Mouse (Mus musculus) ES-E14 (cell line): ENCODE data around the gene Lcmt2. TPM values are rescaled to one million over a fixed set of nuclear protein-coding genes. Genes with fewer than 3 reads are reported as not detected.
A peak's percentile ranks its signal among the peaks of the same experiment; 100 is the strongest.

Source experiments
- DNase-seq: peaks from one replicate; pipeline ENCODE4 v3.0.0-alpha.2; 2013; ENCODE audit warnings: low read depth, low spot score
- H3K27ac ChIP-seq: 2 replicates; pipeline ENCODE4 v1.5.1; 2012; ENCODE audit warnings: low read depth, mild to moderate bottlenecking, low read length, moderate library complexity, mixed read lengths; ENCODE audit not compliant: poor library complexity, insufficient read depth, severe bottlenecking
- H3K36me3 ChIP-seq: 2 replicates; pipeline ENCODE4 v1.6.1; 2012; ENCODE audit warnings: mild to moderate bottlenecking, low read length, moderate library complexity, mixed read lengths; ENCODE audit not compliant: control insufficient read depth, poor library complexity, insufficient read depth, severe bottlenecking
- H3K4me1 ChIP-seq, 2 experiments: fragments of 150-350 bp in 1 of 2; sonication (generic) in 1 of 2; 2 replicates each; pipeline ENCODE4 v1.6.1; 2012; ENCODE audit warnings: low read length in 2 of 2, mild to moderate bottlenecking in 1 of 2, mixed read lengths in 1 of 2; ENCODE audit not compliant: control insufficient read depth in 2 of 2, insufficient read depth in 2 of 2, poor library complexity in 1 of 2
- H3K4me3 ChIP-seq, 2 experiments: fragments of 150-350 bp in 1 of 2; sonication (generic) in 1 of 2; 2 replicates each; pipeline ENCODE4 v1.5.1; 2012; ENCODE audit warnings: low read length in 2 of 2, low read depth in 1 of 2, mild to moderate bottlenecking in 1 of 2, mixed read lengths in 1 of 2; ENCODE audit not compliant: insufficient read depth in 1 of 2, poor library complexity in 1 of 2, severe bottlenecking in 1 of 2
- H3K9ac ChIP-seq: 2 replicates; pipeline ENCODE4 v1.6.1; 2012; ENCODE audit warnings: low read depth, mild to moderate bottlenecking, low read length, mixed read lengths; ENCODE audit not compliant: poor library complexity, insufficient read depth, severe bottlenecking
- H3K9me3 ChIP-seq: fragments of 150-350 bp; sonication (generic); 2 replicates; pipeline ENCODE4 v1.6.1; 2012; ENCODE audit warnings: low read depth, mild to moderate bottlenecking, low read length; ENCODE audit not compliant: control insufficient read depth, insufficient read depth
- CHD2 ChIP-seq: IDR thresholded peaks from 2 replicates; pipeline ENCODE4 v1.6.1; 2014; ENCODE audit warnings: mild to moderate bottlenecking, low read depth, low read length, inconsistent platforms
- HCFC1 ChIP-seq: IDR thresholded peaks from 2 replicates; pipeline ENCODE4 v1.6.1; 2012; ENCODE audit warnings: low read length, inconsistent platforms, borderline replicate concordance; ENCODE audit not compliant: insufficient read depth
- MAFK ChIP-seq: IDR thresholded peaks from 2 replicates; pipeline ENCODE4 v1.6.1; 2014; ENCODE audit warnings: mild to moderate bottlenecking, low read depth, low read length, inconsistent platforms; ENCODE audit not compliant: insufficient read depth
- ZC3H11A ChIP-seq: IDR thresholded peaks from 2 replicates; pipeline ENCODE4 v1.6.1; 2012; ENCODE audit warnings: low read depth, mild to moderate bottlenecking, inconsistent platforms, low read length, borderline replicate concordance
- ZNF384 ChIP-seq: IDR thresholded peaks from 2 replicates; pipeline ENCODE4 v1.6.1; 2012; ENCODE audit warnings: low read depth, low read length, inconsistent platforms
- in situ Hi-C, 2 experiments: fragments of 600-800 bp; cut with MboI; formaldehyde crosslinking; loops; one replicate each; pipeline ENCODE4 v1.15.1; 2025; ENCODE audit warnings: low sequenced_read_pairs in 2 of 2, inconsistent platforms in 1 of 2; ENCODE audit not compliant: unreplicated experiment in 2 of 2
- total RNA-seq: library from RNA; depleted of rRNA; stranded (reverse); fragments of 300-350 nt; gene quantifications from 2 replicates; pipeline ENCODE4 v1.2.3, GENCODE M21; 2012

Lcmt2 gene
- total RNA-seq, 1 experiment = 12.5 TPM

- peaks cover 11% of the 10 kb centered on the region for H3K36me3 ChIP-seq
- in situ Hi-C loops = loop anchor here in 1 of 2 experiments (10.0 kb wide), 1 partner anchor 216 kb away; no protein-coding TSS in a partner anchor
- no peak for TF ChIP-seq CHD2
- H3K4me3 ChIP-seq = no peak overlapping the region
- DNase-seq = no peak
- no peaks in the 10 kb centered on the region for H3K9me3 ChIP-seq
- no peaks in the 10 kb centered on the region for H3K4me1 ChIP-seq
- no peak overlapping the region for H3K9ac ChIP-seq
- H3K27ac ChIP-seq = no peak overlapping the region
Measured at GRCm38 (mm10) chr2:121178828-121179479, 38.5 kb upstream of the Lcmt2 start.

GRCm38 (mm10) chr2:121170980-121171742 is 30.7 kb upstream of the Lcmt2 start, which contains the start of gene Zscan29:
Gene Zscan29 (minus strand): TSS chr2:121171125.
- H3K4me3 ChIP-seq = peak within 1 kb of the TSS; percentile 88 to 98
- H3K4me1 ChIP-seq = no peaks in the 10 kb centered on the region
- H3K9me3 ChIP-seq = no peaks in the 10 kb centered on the region
- no peak within 1 kb of the TSS for H3K27ac ChIP-seq
- TF ChIP-seq HCFC1 (peak; percentile 55; the same call in 1 of the 2 replicates), CHD2 (no peak), ZC3H11A (no peak)
- peak; percentile 74 for DNase-seq
- H3K36me3 ChIP-seq = peaks cover 4% of the 10 kb centered on the region
- peak within 1 kb of the TSS; percentile 90 for H3K9ac ChIP-seq
- in situ Hi-C loops = loop anchor here in 1 of 2 experiments (10.0 kb wide), 1 partner anchor 224 kb away; no protein-coding TSS in a partner anchor

DNA sequence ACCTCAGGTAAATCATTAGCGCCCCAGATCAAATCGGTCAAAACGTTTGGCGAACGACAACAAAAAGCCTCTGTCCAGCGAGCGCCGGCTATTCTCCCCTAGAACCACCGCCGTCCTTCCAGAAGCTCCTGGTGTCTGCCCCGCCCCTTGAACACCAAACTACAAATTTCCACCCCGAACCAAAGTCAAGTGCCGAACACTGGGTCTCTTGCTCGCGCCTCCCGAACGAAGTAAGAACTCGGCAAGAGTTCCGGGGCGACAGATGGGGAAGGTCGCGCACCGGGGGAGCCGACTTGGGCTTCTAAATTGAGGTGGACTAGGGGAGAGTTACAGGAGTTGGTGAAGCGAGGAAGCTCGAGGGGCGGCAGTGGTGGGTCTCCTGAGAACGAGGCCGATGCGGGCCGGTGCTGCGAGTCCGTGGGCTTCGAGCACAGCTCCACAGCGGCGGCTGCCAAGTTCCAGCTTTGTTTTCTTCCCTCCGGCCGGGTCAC is 30.1 kb upstream of the Lcmt2 start, which contains the start of gene Tubgcp4:
Gene Tubgcp4, plus strand, starts transcription at position 174 of the 491 bp plus-strand sequence.
- in situ Hi-C loops = loop anchor here in 1 of 2 experiments (10.0 kb wide), 1 partner anchor 224 kb away; no protein-coding TSS in a partner anchor
- TF ChIP-seq HCFC1 = no peak
- TF ChIP-seq MAFK = no peak
- TF ChIP-seq ZNF384 = no peak
- TF ChIP-seq ZC3H11A = no peak
- no peak for TF ChIP-seq CHD2
- Histone ChIP-seq H3K36me3 (peaks cover 4% of the 10 kb centered on the region), H3K9ac (peak within 1 kb of the TSS; percentile 90), H3K4me1 (no peaks in the 10 kb centered on the region), H3K27ac (no peak within 1 kb of the TSS), H3K4me3 (peak within 1 kb of the TSS; percentile 88 to 98), H3K9me3 (no peaks in the 10 kb centered on the region)
- DNase-seq = peak; percentile 29

DNA sequence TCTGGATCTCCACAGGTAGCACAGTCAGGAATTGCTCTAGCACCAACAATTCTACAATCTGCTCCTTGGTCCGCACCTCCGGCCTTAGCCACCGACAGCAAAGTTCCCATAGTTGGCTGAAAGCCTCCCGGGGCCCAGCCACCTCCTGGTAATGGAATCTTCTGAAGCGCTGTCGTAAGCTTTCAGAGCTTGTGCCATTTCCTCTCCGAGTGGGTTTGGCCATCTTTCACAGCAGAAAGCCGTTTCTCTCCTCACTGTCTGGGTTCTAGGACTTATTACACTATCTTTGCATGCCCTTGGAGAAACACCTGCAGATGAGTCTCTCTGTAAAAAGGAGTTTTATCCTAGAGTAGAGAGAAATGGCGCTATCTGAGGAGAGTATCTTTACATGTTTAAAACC is 29.4 kb upstream of the Lcmt2 start:
- TF ChIP-seq CHD2 (no peak), ZC3H11A (no peak), ZNF384 (no peak), HCFC1 (no peak)
- no peak overlapping the region; the same call in 1 of the 2 replicates for H3K9ac ChIP-seq
- no peaks in the 10 kb centered on the region for H3K9me3 ChIP-seq
- peaks cover 2% of the 10 kb centered on the region for H3K36me3 ChIP-seq
- no peak for DNase-seq
- no peaks in the 10 kb centered on the region for H3K4me1 ChIP-seq
- H3K4me3 ChIP-seq = peak overlapping the region; percentile 88 to 98; a peak in 3 of 4 replicates
- in situ Hi-C loops = loop anchor here in 1 of 2 experiments (10.0 kb wide), 1 partner anchor 225 kb away; no protein-coding TSS in a partner anchor
- no peak overlapping the region for H3K27ac ChIP-seq
